Mouse (Mus musculus): ENCODE data around the gene Hhipl1. TPM values are rescaled to one million over a fixed set of nuclear protein-coding genes. Genes with fewer than 3 reads are reported as not detected.

Hhipl1 gene
- polyA plus RNA-seq, 1 experiment from 2014 or later = 0.28 TPM

Other genes with a start within 250 kb of the Hhipl1 start
- gene Setd3, start 127.0 kb upstream of the Hhipl1 start, polyA plus RNA-seq (2014; fragmentation: Nextera tagmentation; extraction: Ambion mirVana) = 75.9 and 83.6 TPM in 2 replicates
- 4.7 and 5.1 TPM in 2 replicates for gene Ccnk, start 126.7 kb upstream of the Hhipl1 start, polyA plus RNA-seq (2014; fragmentation: Nextera tagmentation; extraction: Ambion mirVana)
- 10.9 and 11.2 TPM in 2 replicates for gene Ccdc85c, start 30.8 kb upstream of the Hhipl1 start, polyA plus RNA-seq (2014; fragmentation: Nextera tagmentation; extraction: Ambion mirVana)
- 4.7 and 5.1 TPM in 2 replicates for gene Cyp46a1, start 28.1 kb downstream of the Hhipl1 start, polyA plus RNA-seq (2014; fragmentation: Nextera tagmentation; extraction: Ambion mirVana)
- 72.4 and 94.5 TPM in 2 replicates for gene Eml1, start 64.7 kb downstream of the Hhipl1 start, polyA plus RNA-seq (2014; fragmentation: Nextera tagmentation; extraction: Ambion mirVana)
- gene Evl, start 248.4 kb downstream of the Hhipl1 start, polyA plus RNA-seq (2014; fragmentation: Nextera tagmentation; extraction: Ambion mirVana) = 61.0 and 64.7 TPM in 2 replicates

Data from intestine, embryonic 14.5 days (tissue).